Mouse (Mus musculus): ENCODE results near the gene Tspo. TPM values are rescaled to one million over a fixed set of nuclear protein-coding genes. Genes with fewer than 3 reads are reported as not detected.

The Tspo gene
- total RNA-seq, 4 experiments from 2014 or later, result 25.3 to 34.8 (median 30.5) TPM

DNA sequence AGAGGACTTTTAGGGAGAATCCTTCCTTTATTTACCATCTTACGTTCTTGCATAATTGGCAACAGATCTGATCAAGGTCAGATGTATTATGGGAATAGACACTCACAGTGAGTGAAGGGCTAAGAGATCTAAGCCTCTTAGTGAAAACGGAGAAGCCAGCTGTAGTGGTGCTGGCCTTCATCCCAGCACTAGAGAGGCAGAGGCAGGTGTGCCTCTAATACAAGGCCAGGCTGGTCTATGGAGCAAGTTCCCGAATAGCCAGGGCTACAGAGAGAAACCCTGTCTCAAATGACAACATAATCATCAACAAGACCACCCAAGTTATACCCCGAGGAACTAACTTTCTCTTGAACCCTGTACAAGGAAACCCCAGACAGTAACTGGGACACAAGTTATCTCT, 19.5 kb downstream of the Tspo start:
- no peak for DNase-seq (ENCODE audit: low spot score in 2 of 2)

GRCm38 (mm10) chr15:83583419-83584156, 20.2 kb downstream of the Tspo start:
- DNase-seq (ENCODE audit: low spot score in 2 of 2), result peak; percentile 43 to 63

- no peak for DNase-seq (ENCODE audit: low spot score in 2 of 2)
Measured at GRCm38 (mm10) chr15:83584741-83585220, 21.4 kb downstream of the Tspo start.

GRCm38 (mm10) chr15:83590841-83591240, 27.4 kb downstream of the Tspo start:
- no peak for DNase-seq (ENCODE audit: low spot score in 2 of 2)

DNA sequence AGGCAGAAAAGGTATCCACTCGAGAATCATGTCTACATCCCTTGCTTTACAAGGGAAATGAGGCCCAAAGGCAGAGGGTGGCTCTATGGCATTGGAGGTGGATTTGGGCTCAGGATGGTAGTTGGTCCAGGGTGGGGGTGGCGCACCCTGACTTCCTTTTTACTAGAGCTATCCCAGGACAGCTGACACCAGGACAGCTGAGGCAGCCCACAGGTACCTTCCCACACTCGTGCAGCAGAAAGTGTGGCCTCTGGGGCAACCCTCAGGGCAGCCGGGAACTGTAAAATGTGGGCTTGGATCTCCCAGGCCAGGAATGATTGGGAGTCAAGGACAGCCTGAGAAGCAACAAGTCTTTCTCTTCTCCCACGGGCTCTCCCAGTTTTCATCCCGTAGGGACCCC, 28.4 kb downstream of the Tspo start:
- DNase-seq (ENCODE audit: low spot score in 2 of 2), result no peak

GRCm38 (mm10) chr15:83592260-83593188, 29.1 kb downstream of the Tspo start:
- DNase-seq (ENCODE audit: low spot score in 2 of 2), result no peak

DNA sequence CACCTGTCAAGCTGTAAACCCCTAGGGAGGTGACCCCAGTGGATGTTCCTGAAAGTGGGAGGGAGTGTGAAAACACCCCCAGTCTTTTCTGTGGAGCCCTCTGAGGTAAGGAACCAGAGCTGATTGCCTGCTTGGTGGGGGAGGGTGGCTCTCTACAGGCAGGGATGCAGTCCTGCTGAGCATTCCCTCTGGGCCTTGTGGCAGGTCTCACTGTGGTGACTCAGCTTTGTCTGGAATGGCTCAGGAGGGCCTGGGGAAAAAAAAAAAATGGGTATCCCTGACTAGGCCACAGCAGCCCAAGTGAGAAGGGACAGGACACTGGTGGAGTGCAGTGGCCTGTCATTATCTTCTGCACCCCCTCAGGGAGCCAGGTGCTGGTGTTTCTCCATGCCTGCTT, 29.8 kb downstream of the Tspo start:
- no peak for DNase-seq (ENCODE audit: low spot score in 2 of 2)

DNA sequence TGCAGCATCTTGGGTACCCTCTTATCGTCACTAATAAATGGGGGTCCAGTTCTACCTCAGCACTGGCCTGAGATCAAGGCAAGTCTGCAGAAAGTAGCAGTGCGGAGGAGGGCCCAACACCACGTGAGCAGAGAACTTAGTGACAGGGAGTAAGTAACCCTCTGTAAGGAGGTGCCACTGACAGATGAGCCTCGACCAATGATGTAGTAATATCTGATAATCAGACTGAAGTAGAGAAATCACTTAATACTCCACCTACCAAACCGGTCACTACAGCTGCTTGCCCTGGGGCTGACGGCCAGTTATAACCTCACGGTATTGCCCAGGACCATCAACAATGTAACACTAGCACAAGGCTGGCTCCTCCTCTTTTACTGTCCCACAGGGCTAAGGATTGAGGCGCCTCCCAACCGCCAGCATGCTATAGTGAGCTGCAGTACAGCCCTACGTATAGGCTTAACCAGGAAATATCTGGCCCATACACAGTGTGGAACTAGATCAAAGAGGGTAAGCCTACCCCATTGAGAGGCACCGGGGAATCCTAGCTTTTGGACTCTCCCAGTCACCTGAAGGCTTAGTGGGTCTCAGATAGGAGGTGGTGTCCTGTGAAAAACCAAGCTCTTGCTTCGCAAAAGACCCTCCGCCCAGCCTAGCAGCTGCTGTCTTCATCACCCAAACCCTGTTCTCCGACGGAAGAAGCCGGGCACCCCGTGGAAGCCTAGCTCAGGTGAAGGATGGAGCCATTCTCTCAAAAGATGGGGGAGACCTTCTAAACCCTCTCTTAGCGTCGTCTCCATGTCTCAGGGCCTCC, 30.5 kb downstream of the Tspo start:
- no peak for DNase-seq (ENCODE audit: low spot score in 2 of 2)

DNA sequence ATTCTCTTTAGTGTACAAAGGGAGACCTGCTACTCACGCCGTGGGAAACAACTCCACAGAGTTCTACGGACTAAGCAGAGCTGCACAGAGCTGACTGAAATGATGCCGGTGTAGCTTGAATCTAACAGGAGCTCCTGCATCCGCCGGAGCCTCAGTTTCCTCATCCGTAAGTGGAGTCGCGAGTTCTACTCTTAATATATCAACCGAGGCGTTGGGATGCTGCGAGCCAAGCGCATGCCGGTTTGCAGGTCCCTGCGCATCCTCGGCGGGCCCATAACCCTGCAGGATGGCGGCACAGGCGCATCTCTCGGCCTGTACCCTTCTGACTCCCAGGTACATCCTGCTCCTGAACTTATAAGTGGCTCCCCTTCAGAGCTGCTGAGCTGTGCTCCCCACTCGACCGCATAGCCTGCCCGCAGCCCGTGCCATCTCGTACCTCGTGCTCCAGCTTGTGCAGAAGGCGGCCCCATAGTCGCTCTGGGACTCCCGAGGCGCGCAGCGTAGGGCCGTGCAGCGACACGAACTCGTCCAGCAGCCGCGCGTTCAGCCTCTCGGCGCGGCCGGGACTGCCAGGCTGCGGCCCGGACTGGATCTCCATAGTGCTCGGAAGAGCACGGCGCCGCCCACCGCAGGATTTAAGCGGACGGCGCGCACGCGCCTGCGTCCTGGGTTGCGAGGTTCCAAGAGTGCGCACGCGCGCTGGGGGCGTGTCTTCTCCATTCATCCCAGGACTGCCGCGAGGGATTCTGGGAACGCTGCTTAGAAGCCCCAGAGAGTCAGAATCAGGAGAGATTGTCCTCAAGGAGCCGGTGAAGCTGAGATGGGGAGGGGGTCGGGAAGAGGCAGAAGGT, 31.3 kb downstream of the Tspo start, which contains the start of gene Ttll12:
Gene Ttll12 (minus strand): TSS at position 645 of the 851 bp plus-strand sequence.
- peak; percentile 90 to 93 for DNase-seq (ENCODE audit: low spot score in 2 of 2)

DNA sequence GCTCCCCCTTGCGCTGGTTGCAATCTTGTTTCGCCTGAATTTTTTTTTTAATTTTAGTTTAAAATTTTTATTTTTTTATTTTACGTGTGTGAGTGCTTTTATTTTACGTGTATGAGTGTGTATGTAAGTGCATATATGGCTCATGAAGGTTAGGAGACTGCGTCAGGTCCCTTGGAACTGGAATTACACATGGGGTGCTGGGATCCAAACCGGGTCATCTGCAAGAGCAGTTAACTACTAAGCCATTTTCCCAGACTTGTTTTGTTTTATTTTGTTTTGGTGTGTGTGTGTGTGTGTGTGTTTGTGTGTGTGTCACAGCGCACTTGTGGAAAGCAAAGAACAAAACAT, 31.9 kb downstream of the Tspo start:
- no peak for DNase-seq (ENCODE audit: low spot score in 2 of 2)

GRCm38 (mm10) chr15:83596833-83597232, 33.4 kb downstream of the Tspo start:
- no peak for DNase-seq (ENCODE audit: low spot score in 2 of 2)

DNA sequence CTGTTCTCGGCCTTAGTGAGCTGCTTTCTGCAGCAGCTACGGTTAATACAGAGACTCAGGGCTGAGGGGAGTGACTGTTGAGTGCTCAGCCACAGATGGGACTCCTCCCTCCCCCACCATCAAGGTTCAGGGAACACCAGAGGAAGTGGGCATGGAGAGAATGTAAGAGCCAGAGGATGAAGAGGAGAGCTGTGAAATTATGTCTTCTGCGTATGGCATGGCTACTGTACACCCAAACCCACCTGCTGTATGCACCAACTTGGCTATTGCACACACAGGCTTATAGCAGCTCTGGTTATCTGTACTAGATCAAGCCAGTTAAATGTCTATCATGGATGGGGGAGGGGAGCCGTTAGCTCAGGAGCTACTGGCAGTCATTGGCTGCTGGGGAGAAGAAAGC, 37.8 kb downstream of the Tspo start:
- DNase-seq (ENCODE audit: low spot score in 2 of 2), result no peak

GRCm38 (mm10) chr15:83602372-83603045, 39.1 kb downstream of the Tspo start:
- no peak for DNase-seq (ENCODE audit: low spot score in 2 of 2)

- DNase-seq (ENCODE audit: low spot score in 2 of 2), result no peak
Measured at GRCm38 (mm10) chr15:83603046-83603396, 39.6 kb downstream of the Tspo start.

DNA sequence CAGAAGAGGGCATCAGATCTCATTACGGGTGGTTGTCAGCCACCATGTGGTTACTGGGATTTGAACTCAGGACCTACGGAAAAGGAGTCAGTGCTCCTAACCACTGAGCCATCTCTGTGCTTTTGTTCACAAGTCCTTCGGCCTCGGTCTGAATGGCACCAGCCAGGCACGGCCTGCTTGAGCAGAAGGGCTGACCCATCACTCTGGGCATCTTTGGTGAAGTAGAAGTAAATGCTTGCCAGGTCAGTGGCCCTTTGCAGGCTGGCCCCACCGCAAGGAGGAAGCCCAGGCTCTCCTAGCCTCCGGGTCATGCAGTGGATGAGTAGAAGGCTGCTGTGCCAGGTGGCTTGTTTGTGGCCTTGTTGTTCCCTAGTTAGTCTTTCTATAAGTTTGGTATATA, 40.0 kb downstream of the Tspo start:
- no peak for DNase-seq (ENCODE audit: low spot score in 2 of 2)

DNA sequence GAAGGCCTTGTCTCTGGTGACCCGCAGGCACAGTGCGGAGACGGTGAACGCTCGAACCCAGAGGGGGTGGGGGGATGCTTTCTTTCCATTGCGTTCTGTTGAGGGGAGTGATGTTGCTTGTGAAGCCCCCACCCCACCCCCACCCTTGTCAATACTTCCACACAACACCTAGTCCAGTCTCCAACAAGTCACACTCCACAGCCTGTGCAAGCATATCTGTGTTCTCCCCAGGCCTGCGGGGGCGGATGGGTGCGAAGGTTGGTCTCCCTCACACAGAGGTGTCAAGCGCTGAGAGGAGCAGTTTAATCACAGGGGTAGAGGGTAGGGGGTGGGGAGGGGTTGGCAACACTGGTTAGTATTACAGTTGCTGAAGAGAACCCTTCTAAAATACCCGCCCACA, 42.8 kb downstream of the Tspo start:
- no peak for DNase-seq (ENCODE audit: low spot score in 2 of 2)

DNA sequence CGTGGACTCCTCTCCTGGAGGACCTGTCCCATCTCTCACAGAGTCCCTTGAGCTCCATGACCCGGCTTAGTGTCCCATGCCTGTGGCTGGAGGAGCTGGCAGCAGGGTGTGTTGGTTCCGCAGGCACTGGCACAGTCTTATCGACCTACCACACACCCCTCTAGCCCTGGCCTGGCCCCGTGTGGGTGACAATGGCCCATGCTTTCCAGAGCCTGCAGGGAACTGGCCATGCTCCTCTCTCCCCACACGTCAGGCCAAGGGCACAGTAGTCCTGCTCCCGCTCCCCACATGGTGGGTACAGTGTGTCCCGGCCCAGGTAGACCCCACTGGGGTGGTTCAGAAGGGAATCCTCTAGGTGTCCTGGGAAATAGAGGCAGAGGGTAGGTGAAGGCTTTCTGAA, 43.3 kb downstream of the Tspo start:
- no peak for DNase-seq (ENCODE audit: low spot score in 2 of 2)

DNA sequence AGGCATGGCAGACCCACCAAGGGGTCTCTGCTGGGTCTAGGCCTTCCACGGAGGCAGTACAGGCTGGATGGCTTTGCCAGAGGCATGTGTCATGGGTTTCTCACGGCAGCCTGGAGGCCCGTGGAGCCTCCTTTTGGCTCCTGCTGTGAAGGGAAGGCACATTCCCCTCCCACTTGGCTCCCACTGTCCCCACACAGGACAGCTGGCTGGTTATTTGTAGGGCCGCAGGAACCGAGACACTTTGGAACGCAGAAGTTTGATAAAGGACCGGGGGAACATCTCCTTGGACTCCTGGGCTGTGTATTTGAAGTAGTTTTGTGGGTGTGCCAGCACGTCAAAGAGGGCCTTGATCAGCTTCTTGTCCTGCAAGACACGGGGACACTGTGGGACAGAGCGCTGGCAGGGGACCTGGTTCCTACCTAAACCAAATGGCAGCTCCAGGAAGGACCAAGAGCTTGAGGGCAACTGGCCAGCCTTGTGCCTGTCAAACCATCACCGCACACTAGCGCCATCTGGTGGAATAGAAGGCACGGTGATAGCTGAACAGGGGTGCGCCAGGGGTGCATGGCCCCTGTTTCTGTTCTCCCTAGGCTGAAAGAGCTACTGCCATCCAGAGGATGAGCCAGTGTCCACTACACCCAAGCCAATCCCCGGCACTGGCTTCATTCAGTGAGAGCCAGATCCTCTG, 43.9 kb downstream of the Tspo start:
- peak; percentile 63 to 71 for DNase-seq (ENCODE audit: low spot score in 2 of 2)

DNA sequence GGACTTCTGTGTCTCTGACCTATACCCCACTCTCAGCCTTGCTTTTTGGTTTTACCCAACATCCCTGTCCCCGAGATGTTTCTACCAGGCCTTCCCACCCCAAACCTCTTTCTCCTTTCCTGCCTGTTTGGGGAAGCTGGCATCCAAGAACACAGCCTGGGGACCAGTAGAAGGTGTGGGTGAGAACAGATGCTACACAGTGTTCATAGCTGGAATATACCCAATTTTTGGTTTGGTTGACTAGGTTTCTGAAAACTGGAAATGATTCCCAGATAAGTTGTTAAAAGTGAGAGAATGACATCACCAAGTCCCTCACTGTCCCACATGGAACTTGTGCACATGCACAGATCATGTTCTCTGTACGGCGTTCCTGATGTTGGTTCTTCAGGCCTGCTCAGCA, 51.9 kb downstream of the Tspo start:
- no peak for DNase-seq (ENCODE audit: low spot score in 2 of 2)
